In genomic region chr16:7040691-7041090, GRCm38 (mm10) we compare ENCODE assay signal across 14 mouse cellular contexts.
DNase-seq lines count a peak whose midpoint lies in the region; ATAC-seq and TF ChIP-seq lines count a peak whose summit lies in the region.
"Had no signal": no experiment of that assay in that cellular context is flagged by ENCODE, and none has a peak within 500 bp of the region (broad histone marks: within the 10 kb centered on the region; RNA-seq: fewer than 3 reads in every experiment).

No protein-coding gene starts in this region.

- no peaks in the 10 kb centered on the region for H3K36me3 ChIP-seq in heart, embryonic 11.5 days (ENCODE audit: control insufficient read depth, insufficient read depth, low read length)
- no peaks in the 10 kb centered on the region for H3K36me3 ChIP-seq in embryonic facial prominence, embryonic 10.5 days (replicated peaks)
- H3K36me3 ChIP-seq in hindbrain, embryonic 14.5 days (replicated peaks; ENCODE audit: control insufficient read depth, insufficient read depth) = no peaks in the 10 kb centered on the region
- no peaks in the 10 kb centered on the region for H3K36me3 ChIP-seq in midbrain, postnatal 0 days (ENCODE audit: insufficient read depth, low read length)
- H3K36me3 ChIP-seq: embryonic facial prominence, embryonic 12.5 days; heart, embryonic 12.5 days had no signal

- 16% methylated on average over 6 of the region's 6 CpGs for WGBS in heart, embryonic 11.5 days (ENCODE audit: insufficient replicate concordance)
- WGBS in embryonic facial prominence, embryonic 10.5 days = 18% methylated on average over 6 of the region's 6 CpGs
- WGBS in hindbrain, embryonic 14.5 days = 25% methylated on average over 6 of the region's 6 CpGs
- 29% methylated on average over 6 of the region's 6 CpGs for WGBS in midbrain, postnatal 0 days

- no peaks in the 10 kb centered on the region for H3K9me3 ChIP-seq in heart, embryonic 11.5 days (replicated peaks; ENCODE audit: control insufficient read depth, low read length)
- no peaks in the 10 kb centered on the region for H3K9me3 ChIP-seq in embryonic facial prominence, embryonic 10.5 days
- no peaks in the 10 kb centered on the region for H3K9me3 ChIP-seq in hindbrain, embryonic 14.5 days (ENCODE audit: control insufficient read depth, low read length)
- no peaks in the 10 kb centered on the region for H3K9me3 ChIP-seq in midbrain, postnatal 0 days (ENCODE audit: low read length)
- H3K9me3 ChIP-seq: embryonic facial prominence, embryonic 12.5 days; heart, embryonic 12.5 days had no signal

- H3K4me3 ChIP-seq in heart, embryonic 11.5 days (ENCODE audit: low read depth, low read length) = no peak overlapping the region
- H3K4me3 ChIP-seq in embryonic facial prominence, embryonic 10.5 days = no peak overlapping the region
- H3K4me3 ChIP-seq in hindbrain, embryonic 14.5 days (replicated peaks; ENCODE audit: low read length) = peak overlapping the region; percentile 44
- peak overlapping the region; percentile 45 for H3K4me3 ChIP-seq in midbrain, postnatal 0 days (ENCODE audit: low read depth, low read length)

- DNase-seq in heart, postnatal 4 days = peak; percentile 12
- DNase-seq in embryonic facial prominence, embryonic 10.5 days (ENCODE audit: low spot score) = peak; percentile 20
- no peak for DNase-seq in hindbrain, embryonic 14.5 days (ENCODE audit: low spot score)
- DNase-seq in midbrain, postnatal 0 days (ENCODE audit: low spot score) = no peak
- DNase-seq in testis, postnatal 10 days (ENCODE audit: low spot score) = no peak
- DNase-seq in adrenal gland, postnatal 36 days = no peak
- no peak for DNase-seq in left cerebral cortex, adult 9 months (ENCODE audit: low spot score in 2 of 2)
- DNase-seq: adrenal gland, adult 2 months; kidney, adult 8-10 months; thymus, postnatal 14 days had no signal

- ATAC-seq in heart, embryonic 11.5 days (replicated peaks; ENCODE audit: insufficient number of reproducible peaks, low FRiP score, low TSS enrichment) = no peak
- no peak for ATAC-seq in hindbrain, embryonic 14.5 days (ENCODE audit: low FRiP score)
- no peak for ATAC-seq in midbrain, postnatal 0 days (ENCODE audit: low FRiP score)
- ATAC-seq: Patski had no signal

- TF ChIP-seq CTCF in midbrain, postnatal 0 days (IDR thresholded peaks at IDR 0.05) = no peak

- no peak overlapping the region for H3K9ac ChIP-seq in heart, embryonic 11.5 days (ENCODE audit: low read depth, low read length)
- H3K9ac ChIP-seq in hindbrain, embryonic 14.5 days = peak overlapping the region; percentile 85
- H3K9ac ChIP-seq in midbrain, postnatal 0 days (replicated peaks; ENCODE audit: low read length, poor library complexity, severe bottlenecking) = 0 out of 2 replicates have a peak overlapping the region, but pooled peaks have one; percentile 54
- H3K9ac ChIP-seq: embryonic facial prominence, embryonic 12.5 days; heart, embryonic 12.5 days had no signal

- peaks cover 31% of the 10 kb centered on the region for H3K27me3 ChIP-seq in heart, embryonic 11.5 days (ENCODE audit: control insufficient read depth, insufficient read depth, low read length)
- H3K27me3 ChIP-seq in embryonic facial prominence, embryonic 10.5 days (replicated peaks; ENCODE audit: low read depth, poor library complexity, severe bottlenecking) = peaks cover 81% of the 10 kb centered on the region
- H3K27me3 ChIP-seq in hindbrain, embryonic 14.5 days (ENCODE audit: control insufficient read depth, insufficient read depth, low read length) = peaks cover 9% of the 10 kb centered on the region; the same call in 1 of the 2 replicates
- no peaks in the 10 kb centered on the region for H3K27me3 ChIP-seq in midbrain, postnatal 0 days (ENCODE audit: insufficient read depth, low read length)
- H3K27me3 ChIP-seq: Patski had no signal

- H3K4me1 ChIP-seq in heart, embryonic 11.5 days (ENCODE audit: control insufficient read depth, insufficient read depth, low read length) = no peaks in the 10 kb centered on the region
- peaks cover 20% of the 10 kb centered on the region for H3K4me1 ChIP-seq in embryonic facial prominence, embryonic 10.5 days
- H3K4me1 ChIP-seq in hindbrain, embryonic 14.5 days (replicated peaks; ENCODE audit: control insufficient read depth, insufficient read depth, low read length) = peaks cover 33% of the 10 kb centered on the region
- peaks cover 2% of the 10 kb centered on the region; the same call in 1 of the 2 replicates for H3K4me1 ChIP-seq in midbrain, postnatal 0 days (ENCODE audit: insufficient read depth, low read length)

- no peak overlapping the region for H3K27ac ChIP-seq in heart, embryonic 11.5 days (ENCODE audit: low read depth, low read length)
- no peak overlapping the region for H3K27ac ChIP-seq in embryonic facial prominence, embryonic 10.5 days (replicated peaks)
- peak overlapping the region; percentile 94 for H3K27ac ChIP-seq in hindbrain, embryonic 14.5 days
- H3K27ac ChIP-seq in midbrain, postnatal 0 days (ENCODE audit: low read depth, low read length) = peak overlapping the region; percentile 32; the same call in 1 of the 2 replicates
- H3K27ac ChIP-seq: embryonic facial prominence, embryonic 12.5 days had no signal

- no peak overlapping the region for H3K4me2 ChIP-seq in heart, embryonic 11.5 days
- H3K4me2 ChIP-seq in hindbrain, embryonic 14.5 days (replicated peaks) = peak overlapping the region; percentile 82
- peak overlapping the region; percentile 80 for H3K4me2 ChIP-seq in midbrain, postnatal 0 days (ENCODE audit: low read depth, low read length, poor library complexity, severe bottlenecking)

Comparison
In these comparisons a context has a peak if more than half of its experiments do, and no peak if none do; other contexts are left out.
1. DNase-seq: peak in heart, postnatal 4 days (single experiment) and embryonic facial prominence, embryonic 10.5 days (single experiment); none in hindbrain, embryonic 14.5 days (single experiment), midbrain, postnatal 0 days (single experiment), testis, postnatal 10 days (single experiment), adrenal gland, postnatal 36 days (0 of 2) and left cerebral cortex, adult 9 months (0 of 2).
2. H3K27ac ChIP-seq: peak in hindbrain, embryonic 14.5 days (single experiment) and midbrain, postnatal 0 days (single experiment); none in heart, embryonic 11.5 days (single experiment) and embryonic facial prominence, embryonic 10.5 days (single experiment).
3. H3K4me3 ChIP-seq: peak in hindbrain, embryonic 14.5 days (single experiment) and midbrain, postnatal 0 days (single experiment); none in heart, embryonic 11.5 days (single experiment) and embryonic facial prominence, embryonic 10.5 days (single experiment).